Mouse (Mus musculus): Measurements from ENCODE around the gene Scyl2. TPM values are rescaled to one million over a fixed set of nuclear protein-coding genes. Genes with fewer than 3 reads are reported as not detected.
"Not testable (repeated sequence)": the region's sequence is repeated elsewhere in the genome, so short reads cannot be mapped to it uniquely, and the experiment has no call there.

Scyl2 gene
- polyA plus RNA-seq, 1 experiment from 2014 or later = 9.1 TPM

- no peak for ATAC-seq (ENCODE audit: low read depth)
- Histone ChIP-seq H3K27ac (replicated peaks) (no peak overlapping the region), H3K9me3 (no peaks in the 10 kb centered on the region), H3K4me2 (no peak overlapping the region), H3K4me3 (no peak overlapping the region), H3K9ac (no peak overlapping the region), H3K27me3 (no peaks in the 10 kb centered on the region), H3K4me1 (replicated peaks) (no peaks in the 10 kb centered on the region), H3K36me3 (0 out of 2 replicates have a peak, but pooled peaks cover 3% of the 10 kb centered on the region)
- 63% methylated on average over 4 of the region's 4 CpGs for WGBS
Measured at GRCm38 (mm10) chr10:89676609-89677008, 9.5 kb downstream of the Scyl2 start.

GRCm38 (mm10) chr10:89670371-89670770, 15.7 kb downstream of the Scyl2 start:
- over 99% methylated on average over 5 of the region's 5 CpGs for WGBS
- not testable (repeated sequence) for ATAC-seq (ENCODE audit: low read depth); H3K27ac ChIP-seq (replicated peaks); H3K27me3 ChIP-seq; H3K4me1 ChIP-seq (replicated peaks); H3K4me3 ChIP-seq; H3K9me3 ChIP-seq; H3K4me2 ChIP-seq; H3K9ac ChIP-seq; H3K36me3 ChIP-seq

DNA sequence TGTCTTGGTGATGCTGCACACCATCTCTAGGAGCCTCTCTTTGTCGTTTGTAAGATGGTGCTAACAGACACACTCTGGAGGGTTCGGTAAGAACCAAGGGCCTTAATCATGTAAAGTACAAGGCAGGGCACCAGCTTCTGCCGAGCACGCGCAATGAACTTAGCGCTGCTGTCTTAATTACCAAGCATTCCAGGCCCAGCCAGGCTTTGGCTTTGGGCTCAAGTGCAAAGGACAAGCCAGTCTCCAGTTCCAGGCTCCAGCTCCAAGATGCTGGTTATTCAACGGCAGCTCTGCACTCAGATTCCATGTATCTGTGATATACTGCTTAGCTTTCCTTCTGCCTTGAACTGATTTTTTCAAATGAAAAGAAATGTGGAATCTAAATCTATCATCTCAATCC, 18.5 kb downstream of the Scyl2 start:
- WGBS = 86% methylated on average over 7 of the region's 7 CpGs
- H3K27me3 ChIP-seq = no peaks in the 10 kb centered on the region
- no peaks in the 10 kb centered on the region for H3K9me3 ChIP-seq
- H3K4me1 ChIP-seq (replicated peaks) = no peaks in the 10 kb centered on the region
- no peak overlapping the region for H3K27ac ChIP-seq (replicated peaks)
- H3K4me2 ChIP-seq = no peak overlapping the region
- H3K4me3 ChIP-seq = no peak overlapping the region
- ATAC-seq (ENCODE audit: low read depth) = no peak
- H3K9ac ChIP-seq = no peak overlapping the region
- H3K36me3 ChIP-seq = peaks cover 17% of the 10 kb centered on the region

DNA sequence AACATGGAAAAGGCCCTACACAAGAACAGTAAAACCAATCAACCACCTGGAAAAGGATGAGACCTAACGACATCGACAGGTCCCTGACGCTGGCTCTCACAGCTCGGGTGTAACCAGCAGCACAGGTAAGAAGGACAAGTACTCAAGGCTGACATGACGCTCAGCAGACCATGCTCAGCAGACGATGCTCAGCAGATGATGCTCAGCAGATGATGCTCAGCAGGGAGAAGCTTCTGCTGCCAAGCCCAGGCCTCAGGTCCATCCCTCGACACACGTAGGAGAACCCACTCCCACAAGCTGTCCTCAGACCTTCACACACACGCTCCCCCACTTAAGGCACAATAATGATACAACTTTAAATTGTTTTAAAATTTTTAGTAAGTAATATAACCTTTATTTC, 20.4 kb downstream of the Scyl2 start:
- 93% methylated on average over 9 of the region's 9 CpGs for WGBS
- Histone ChIP-seq H3K4me2 (no peak overlapping the region), H3K9ac (no peak overlapping the region), H3K27me3 (no peaks in the 10 kb centered on the region), H3K36me3 (peaks cover 29% of the 10 kb centered on the region), H3K9me3 (no peaks in the 10 kb centered on the region), H3K4me1 (replicated peaks) (no peaks in the 10 kb centered on the region), H3K27ac (replicated peaks) (no peak overlapping the region), H3K4me3 (no peak overlapping the region)
- ATAC-seq (ENCODE audit: low read depth) = no peak

- Histone ChIP-seq H3K9me3 (no peaks in the 10 kb centered on the region), H3K4me3 (no peak overlapping the region), H3K27me3 (no peaks in the 10 kb centered on the region), H3K4me1 (replicated peaks) (no peaks in the 10 kb centered on the region), H3K9ac (no peak overlapping the region), H3K27ac (replicated peaks) (no peak overlapping the region), H3K36me3 (peaks cover 30% of the 10 kb centered on the region), H3K4me2 (no peak overlapping the region)
- 90% methylated on average over 8 of the region's 8 CpGs for WGBS
- ATAC-seq (ENCODE audit: low read depth) = no peak
Measured at GRCm38 (mm10) chr10:89664977-89665645, 21.0 kb downstream of the Scyl2 start.

DNA sequence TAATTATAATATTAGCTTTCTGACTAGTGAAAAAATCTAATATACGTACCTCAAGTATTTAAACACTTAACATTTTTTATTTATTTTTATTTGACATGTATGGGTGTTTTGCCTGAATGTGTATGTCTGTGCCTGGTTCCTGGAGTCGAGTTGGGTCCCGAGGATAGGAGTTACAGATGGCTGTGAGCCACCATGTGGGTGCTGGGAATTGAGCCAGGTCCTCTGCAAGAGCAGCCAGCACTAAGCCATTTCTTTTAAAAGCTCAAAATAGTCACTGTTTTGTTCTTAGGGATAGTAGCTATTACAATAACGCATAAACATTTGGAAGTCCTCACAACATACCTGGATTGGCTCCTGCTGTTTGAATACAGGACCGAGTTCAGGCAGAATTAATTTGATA, 29.7 kb downstream of the Scyl2 start:
- Histone ChIP-seq H3K9ac (no peak overlapping the region), H3K27me3 (no peaks in the 10 kb centered on the region), H3K4me1 (replicated peaks) (no peaks in the 10 kb centered on the region), H3K27ac (replicated peaks) (no peak overlapping the region), H3K4me3 (no peak overlapping the region), H3K9me3 (no peaks in the 10 kb centered on the region), H3K4me2 (no peak overlapping the region), H3K36me3 (peaks cover 72% of the 10 kb centered on the region)
- no peak for ATAC-seq (ENCODE audit: low read depth)
- WGBS = 90% methylated on average over 5 of the region's 5 CpGs

DNA sequence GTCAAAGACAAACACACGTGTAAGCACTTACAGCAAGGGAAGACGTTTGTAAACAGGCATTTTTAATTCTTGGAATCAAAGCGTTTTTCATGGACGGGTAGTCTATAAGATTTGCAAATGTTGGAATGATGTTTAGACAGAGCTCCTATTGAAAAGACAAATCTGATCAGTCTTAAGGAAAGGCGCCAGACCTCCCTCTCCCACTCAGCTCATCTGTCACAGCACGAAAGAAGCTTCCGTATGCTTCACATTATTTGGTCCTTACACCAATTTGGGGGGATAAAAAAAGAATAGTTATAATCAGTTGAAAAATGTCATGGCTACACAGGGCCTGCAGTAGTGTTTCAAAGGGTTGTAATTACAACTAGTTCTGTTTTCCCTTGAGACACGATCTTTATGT, 33.2 kb downstream of the Scyl2 start:
- Histone ChIP-seq H3K27me3 (no peaks in the 10 kb centered on the region), H3K4me1 (replicated peaks) (no peaks in the 10 kb centered on the region), H3K9ac (no peak overlapping the region), H3K27ac (replicated peaks) (no peak overlapping the region), H3K4me3 (no peak overlapping the region), H3K36me3 (peaks cover 78% of the 10 kb centered on the region), H3K9me3 (no peaks in the 10 kb centered on the region), H3K4me2 (no peak overlapping the region)
- ATAC-seq (ENCODE audit: low read depth) = no peak
- WGBS = 88% methylated on average over 8 of the region's 8 CpGs

DNA sequence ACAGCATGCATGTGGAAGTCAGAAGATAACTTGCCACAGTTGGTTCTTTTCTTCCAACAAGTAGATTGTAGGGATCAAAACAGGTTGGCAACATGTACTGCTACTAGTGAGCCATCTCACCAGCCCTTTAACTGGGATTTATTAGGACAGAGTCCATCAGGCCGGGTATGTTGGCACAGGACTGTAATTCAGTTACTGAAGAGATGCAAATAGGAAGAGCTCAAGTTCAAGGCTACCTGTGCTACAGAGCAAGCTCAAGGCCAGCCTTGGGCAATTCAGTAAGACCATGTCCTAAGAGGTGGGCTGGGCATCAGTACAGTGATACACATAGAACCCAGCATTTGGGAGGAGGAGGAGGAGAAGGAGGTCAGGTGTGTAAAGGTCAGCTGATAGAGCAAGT, 34.4 kb downstream of the Scyl2 start:
- no peaks in the 10 kb centered on the region for H3K4me1 ChIP-seq (replicated peaks)
- H3K9me3 ChIP-seq = no peaks in the 10 kb centered on the region
- H3K27me3 ChIP-seq = no peaks in the 10 kb centered on the region
- ATAC-seq (ENCODE audit: low read depth) = no peak
- 84% methylated on average over 1 of the region's 1 CpGs for WGBS
- no peak overlapping the region for H3K9ac ChIP-seq
- H3K36me3 ChIP-seq = peaks cover 77% of the 10 kb centered on the region
- no peak overlapping the region for H3K4me3 ChIP-seq
- no peak overlapping the region for H3K27ac ChIP-seq (replicated peaks)
- no peak overlapping the region for H3K4me2 ChIP-seq

DNA sequence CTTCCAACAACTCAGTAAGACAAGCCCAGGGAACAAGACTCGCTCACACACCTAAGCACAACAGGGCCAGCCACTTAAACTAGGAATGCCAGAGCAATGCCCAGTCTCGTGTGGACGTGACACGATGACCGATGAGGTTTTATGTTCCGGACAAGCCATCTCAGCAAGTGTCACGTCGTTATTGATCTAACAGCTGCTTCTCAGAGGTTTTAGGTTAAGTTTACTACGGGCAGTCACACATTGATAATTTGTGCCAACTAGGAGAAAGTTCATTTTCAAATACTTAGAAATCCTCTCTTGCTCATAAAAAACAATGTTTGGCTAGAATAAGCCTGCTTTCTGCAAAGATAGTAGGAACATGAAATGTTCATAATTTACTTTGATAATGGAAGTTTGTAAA, 39.2 kb downstream of the Scyl2 start:
- H3K4me2 ChIP-seq = no peak overlapping the region
- H3K4me3 ChIP-seq = no peak overlapping the region
- no peak for ATAC-seq (ENCODE audit: low read depth)
- H3K4me1 ChIP-seq (replicated peaks) = no peaks in the 10 kb centered on the region
- H3K27me3 ChIP-seq = no peaks in the 10 kb centered on the region
- WGBS = 90% methylated on average over 9 of the region's 9 CpGs
- H3K27ac ChIP-seq (replicated peaks) = no peak overlapping the region
- H3K9ac ChIP-seq = no peak overlapping the region
- H3K36me3 ChIP-seq = peaks cover 79% of the 10 kb centered on the region
- H3K9me3 ChIP-seq = no peaks in the 10 kb centered on the region

DNA sequence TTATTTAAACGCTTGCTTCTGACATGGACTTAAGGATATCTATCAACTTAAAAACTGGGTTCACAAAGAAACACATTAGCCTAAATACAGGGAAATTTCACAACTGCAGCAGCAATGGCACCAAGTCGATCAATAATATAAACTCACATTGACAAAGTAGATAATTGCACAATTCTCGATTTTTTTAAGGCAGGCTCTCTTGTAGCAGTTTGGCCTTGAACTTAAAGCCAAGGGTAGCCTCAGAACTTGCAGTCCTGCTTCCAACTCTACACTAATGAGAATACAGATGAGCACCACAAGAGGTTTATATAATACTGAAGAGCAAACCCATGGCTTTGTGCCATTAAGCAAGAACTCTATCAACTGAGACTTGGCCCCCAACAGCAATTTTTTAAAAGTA, 49.1 kb downstream of the Scyl2 start:
- H3K4me1 ChIP-seq (replicated peaks) = no peaks in the 10 kb centered on the region
- H3K9me3 ChIP-seq = no peaks in the 10 kb centered on the region
- 92% methylated on average over 3 of the region's 3 CpGs for WGBS
- no peaks in the 10 kb centered on the region for H3K27me3 ChIP-seq
- ATAC-seq (ENCODE audit: low read depth) = no peak
- H3K4me3 ChIP-seq = no peak overlapping the region
- H3K9ac ChIP-seq = no peak overlapping the region
- H3K4me2 ChIP-seq = no peak overlapping the region
- peaks cover 32% of the 10 kb centered on the region for H3K36me3 ChIP-seq
- H3K27ac ChIP-seq (replicated peaks) = no peak overlapping the region

DNA sequence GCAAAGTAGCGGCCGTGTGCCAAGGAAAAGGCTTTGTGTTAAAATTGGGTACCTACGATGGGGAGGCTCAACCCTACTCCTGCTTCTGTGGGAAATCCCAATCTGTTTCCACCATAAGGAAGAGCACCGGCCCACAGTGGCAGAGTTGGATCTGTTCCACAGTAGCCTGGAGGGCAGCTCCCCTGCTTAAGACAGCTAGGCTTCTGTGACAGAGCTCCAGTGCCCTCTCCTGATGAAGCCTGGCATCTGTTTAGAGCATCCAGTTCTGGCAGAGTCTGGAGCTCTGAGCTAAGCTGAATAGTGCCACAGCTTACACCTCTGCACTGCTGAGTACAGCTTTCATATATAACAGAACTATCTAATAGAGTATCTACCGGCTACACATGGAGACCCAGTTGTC, 51.1 kb downstream of the Scyl2 start:
- ATAC-seq (ENCODE audit: low read depth) = peak; percentile 76; the same call in 1 of the 2 replicates
- Histone ChIP-seq H3K27me3 (no peaks in the 10 kb centered on the region), H3K4me3 (no peak overlapping the region), H3K9ac (no peak overlapping the region), H3K27ac (replicated peaks) (no peak overlapping the region), H3K9me3 (no peaks in the 10 kb centered on the region), H3K4me1 (replicated peaks) (no peaks in the 10 kb centered on the region), H3K4me2 (no peak overlapping the region), H3K36me3 (peaks cover 12% of the 10 kb centered on the region)
- 83% methylated on average over 5 of the region's 5 CpGs for WGBS

- Histone ChIP-seq H3K9me3 (no peaks in the 10 kb centered on the region), H3K27ac (replicated peaks) (no peak overlapping the region), H3K36me3 (peaks cover 7% of the 10 kb centered on the region), H3K4me3 (no peak overlapping the region), H3K4me1 (replicated peaks) (no peaks in the 10 kb centered on the region), H3K4me2 (no peak overlapping the region), H3K27me3 (no peaks in the 10 kb centered on the region), H3K9ac (no peak overlapping the region)
- WGBS = 95% methylated on average over 7 of the region's 7 CpGs
- ATAC-seq (ENCODE audit: low read depth) = no peak
Measured at GRCm38 (mm10) chr10:89633736-89634426, 52.2 kb downstream of the Scyl2 start.

- 89% methylated on average over 4 of the region's 4 CpGs for WGBS
- no peak for ATAC-seq (ENCODE audit: low read depth)
Measured at GRCm38 (mm10) chr10:89633121-89633520, 53.0 kb downstream of the Scyl2 start.

More at GRCm38 (mm10) chr10:89633121-89633520, 53.0 kb downstream of the Scyl2 start:
- Histone ChIP-seq H3K4me1 (replicated peaks) (no peaks in the 10 kb centered on the region), H3K4me3 (no peak overlapping the region), H3K27ac (replicated peaks) (no peak overlapping the region), H3K27me3 (no peaks in the 10 kb centered on the region), H3K9me3 (no peaks in the 10 kb centered on the region), H3K4me2 (no peak overlapping the region), H3K36me3 (peaks cover under 1% of the 10 kb centered on the region; the same call in 1 of the 2 replicates), H3K9ac (no peak overlapping the region)

All from neural tube, embryonic 13.5 days (tissue).